Mouse (Mus musculus): Measurements from ENCODE around the gene Zfp628.

Zfp628 gene

DNA sequence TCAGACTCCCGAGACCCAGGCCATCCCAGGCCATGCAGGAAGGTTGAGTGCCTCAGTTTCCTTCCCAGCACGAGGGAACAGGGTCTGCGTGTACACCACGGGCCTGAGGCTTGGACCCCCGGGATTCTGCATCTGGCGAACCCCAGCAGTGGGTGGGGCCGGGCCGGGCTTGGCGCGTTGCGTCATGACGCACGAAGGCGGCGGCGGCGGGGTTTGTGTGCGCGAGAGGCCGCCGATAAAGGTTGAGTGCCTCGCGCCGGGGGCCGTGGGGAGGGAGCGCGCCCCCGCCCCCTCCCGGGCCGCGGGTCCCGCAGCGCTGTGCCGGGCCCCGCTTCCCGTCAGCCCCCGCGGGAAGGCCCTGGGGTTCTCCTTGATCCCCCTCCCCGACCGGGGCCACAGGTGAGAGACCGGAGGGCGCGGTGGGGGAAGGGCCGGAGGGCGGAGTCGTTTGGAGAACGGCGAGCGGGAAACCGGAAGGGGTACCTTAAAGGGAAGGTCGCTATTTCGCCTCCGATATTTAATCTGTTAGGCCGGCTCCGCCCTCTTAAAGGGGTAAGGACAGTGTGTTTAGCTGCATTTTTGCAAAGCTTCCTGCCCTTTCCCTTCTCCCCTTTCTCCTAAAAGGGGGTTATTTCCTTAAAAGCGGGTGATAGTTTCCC, at the start of gene Zfp628:
Gene Zfp628 (plus strand): TSS at position 211 of the 659 bp plus-strand sequence.
- in situ Hi-C loops (cut with MboI, MseI), result no loop called here

DNA sequence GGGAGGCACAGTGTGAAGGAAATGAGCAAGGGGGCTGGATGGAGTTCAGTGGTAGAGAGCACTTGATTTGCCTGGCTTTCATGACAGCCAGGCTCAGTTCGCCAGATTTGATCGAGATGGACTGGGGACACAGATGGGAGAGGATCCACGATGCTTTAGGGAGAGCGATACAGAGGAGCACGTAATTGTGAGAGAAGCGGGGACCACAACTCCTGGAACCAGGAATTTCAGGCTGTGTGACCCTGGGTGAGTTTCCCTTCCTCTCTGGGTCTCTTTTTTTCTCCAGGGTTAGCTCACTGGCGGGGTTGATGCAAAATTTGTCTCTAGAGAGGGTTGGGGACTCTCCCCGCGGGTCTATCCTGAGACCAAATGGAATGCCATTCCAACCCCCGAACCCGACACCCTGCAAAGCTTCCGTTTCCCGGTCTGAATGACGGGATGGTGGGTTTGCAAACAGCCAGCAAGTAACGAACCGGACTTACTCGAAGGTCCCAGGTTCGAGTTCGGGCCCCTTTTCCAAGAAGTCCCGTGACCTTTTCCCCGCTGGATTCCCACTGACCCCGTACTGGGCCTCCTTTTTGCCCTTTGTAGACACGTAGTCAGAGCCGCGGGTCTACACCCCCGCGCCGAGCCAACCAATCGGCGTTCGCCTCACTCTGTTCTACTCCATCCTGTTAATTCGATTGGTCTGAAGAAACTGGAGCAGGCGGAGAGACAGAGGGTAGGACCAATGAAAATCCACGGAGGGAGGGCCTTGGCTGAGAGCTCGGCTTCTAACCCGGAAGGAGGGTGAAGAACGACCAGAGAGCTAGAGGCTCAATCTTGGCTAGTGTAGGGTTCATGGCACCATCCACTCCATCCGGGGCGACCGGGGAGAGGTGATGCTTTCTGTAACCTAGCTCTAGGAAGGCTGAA, 49.2 kb upstream of the Zfp628 start:
- in situ Hi-C loops (cut with MboI, MseI), result no loop called here

DNA sequence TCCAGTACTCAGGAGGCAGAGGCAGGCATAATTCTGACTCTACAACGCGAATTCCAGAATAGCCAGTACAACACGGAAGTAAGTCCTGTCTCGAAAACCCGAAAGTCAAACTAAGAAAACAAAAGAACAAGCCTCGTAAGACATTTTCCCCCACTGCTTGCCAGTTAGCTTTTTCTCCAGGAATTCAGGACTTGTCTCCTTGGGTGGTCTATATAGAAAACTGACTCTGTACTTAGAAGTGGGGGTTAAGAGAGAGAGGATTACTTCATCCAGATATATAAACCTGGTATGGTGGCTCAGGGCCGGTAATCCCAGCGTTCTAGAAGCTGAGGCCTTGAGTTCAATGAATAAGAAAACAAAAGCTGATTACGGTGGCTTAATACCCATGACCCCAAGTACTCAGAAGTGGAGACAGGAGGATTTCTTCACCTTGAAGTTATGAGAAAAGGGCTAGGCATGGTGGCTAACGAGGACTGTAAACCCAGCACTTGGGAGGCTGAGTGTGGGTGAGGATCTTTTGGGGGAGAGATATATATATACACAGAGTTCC, 48.3 kb upstream of the Zfp628 start:
- in situ Hi-C loops (cut with MboI, MseI), result no loop called here

GRCm38 (mm10) chr7:4870133-4870532, 44.9 kb upstream of the Zfp628 start, which contains the start of gene Isoc2b:
Gene Isoc2b (minus strand): TSS chr7:4870258.
- in situ Hi-C loops (cut with MboI, MseI), result no loop called here

- in situ Hi-C loops (cut with MboI, MseI), result loop anchor here (5.0 kb wide), 1 partner anchor 51 kb away; the partner anchor contains the start of gene Ssc5d
Measured at GRCm38 (mm10) chr7:4876753-4877221, 38.2 kb upstream of the Zfp628 start, which contains the start of gene Isoc2a. Gene Isoc2a (plus strand): TSS chr7:4877153.

GRCm38 (mm10) chr7:4877226-4877625, 37.8 kb upstream of the Zfp628 start:
- in situ Hi-C loops (cut with MboI, MseI), result loop anchor here (5.0 kb wide), 1 partner anchor 50 kb away; the partner anchor contains the start of gene Ssc5d

DNA sequence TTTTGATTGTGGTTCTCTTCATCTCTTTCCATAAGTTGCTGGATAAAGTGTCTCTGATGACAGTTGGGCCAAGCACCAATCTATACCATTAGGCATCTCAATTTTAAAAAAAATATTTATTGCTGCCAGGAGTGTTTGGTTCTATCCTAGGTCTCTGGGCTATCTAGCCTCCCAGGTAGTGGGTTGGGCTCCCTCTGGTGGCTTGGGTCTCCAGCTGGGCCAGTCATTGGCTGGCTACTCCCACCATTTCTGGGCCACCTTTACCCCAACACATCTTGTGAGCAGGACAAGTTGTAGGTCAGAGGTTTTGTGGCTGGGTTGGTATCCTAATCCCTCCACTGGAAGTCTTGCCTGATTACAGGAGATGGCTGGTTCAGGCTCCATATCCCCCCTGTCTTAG, 36.8 kb upstream of the Zfp628 start:
- in situ Hi-C loops (cut with MboI, MseI), result loop anchor here (5.0 kb wide), 1 partner anchor 49 kb away; the partner anchor contains the start of gene Ssc5d

DNA sequence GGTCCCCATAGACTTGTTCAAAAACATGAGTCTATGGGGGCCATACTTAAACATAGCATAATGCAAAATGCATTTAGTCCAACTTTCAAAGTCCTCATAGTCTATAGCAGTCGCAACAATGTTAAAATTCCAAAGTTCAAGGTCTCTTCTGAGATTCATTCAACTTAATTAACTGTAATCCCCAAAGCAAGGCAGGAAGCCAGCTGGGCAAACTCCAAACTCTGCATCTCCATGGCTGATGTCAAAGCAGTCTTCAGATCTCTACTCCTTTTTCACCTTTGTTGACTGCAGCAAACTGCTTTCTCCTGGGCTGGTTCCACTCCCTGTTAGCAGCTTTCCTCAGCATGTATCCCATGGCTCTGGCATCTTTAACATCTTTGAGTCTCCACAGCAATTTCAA, 36.0 kb upstream of the Zfp628 start:
- in situ Hi-C loops (cut with MboI, MseI), result loop anchor here (5.0 kb wide), 1 partner anchor 48 kb away; the partner anchor contains the start of gene Ssc5d

DNA sequence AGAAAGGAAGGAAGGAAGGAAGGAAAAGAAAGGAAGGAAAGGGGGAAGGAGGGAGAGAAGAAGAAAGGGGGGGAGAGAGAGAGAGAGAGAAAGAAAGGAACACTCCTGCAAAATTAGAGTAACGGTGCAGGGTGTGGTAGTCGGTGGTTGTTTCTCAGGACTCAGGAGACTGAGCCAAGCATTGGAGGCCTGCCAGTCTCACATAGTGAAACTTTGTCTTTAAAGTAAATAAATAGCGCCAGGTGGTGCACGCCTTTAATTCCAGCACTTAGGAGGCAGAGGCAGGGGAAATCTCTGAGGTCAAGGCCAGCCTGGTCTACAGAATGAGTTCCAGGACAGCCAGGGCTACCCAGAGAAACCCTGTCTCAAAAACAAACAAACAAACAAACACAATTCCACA, 28.3 kb upstream of the Zfp628 start:
- in situ Hi-C loops (cut with MboI, MseI), result no loop called here

DNA sequence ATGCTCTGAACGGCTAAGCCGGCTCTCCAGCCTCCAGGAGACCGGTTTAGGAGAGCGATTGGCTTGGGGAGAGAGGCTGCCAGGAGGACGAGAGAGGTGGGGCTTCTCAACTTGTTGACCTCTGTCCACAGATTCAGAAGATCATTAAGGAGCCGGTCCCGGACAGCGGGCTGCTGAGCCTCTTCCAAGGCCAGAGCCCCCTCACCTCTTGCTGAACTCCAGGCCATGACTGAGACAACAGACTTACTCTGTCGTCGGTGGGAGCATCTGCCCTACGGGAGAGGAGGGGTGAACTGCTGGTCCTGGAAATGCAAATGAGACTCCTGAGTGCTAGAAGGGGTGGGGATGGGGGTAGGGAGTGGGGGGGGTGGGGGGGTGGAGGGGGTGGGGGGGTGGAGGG, 19.8 kb upstream of the Zfp628 start:
- in situ Hi-C loops (cut with MboI, MseI), result no loop called here

GRCm38 (mm10) chr7:4898851-4899648, 16.0 kb upstream of the Zfp628 start:
- in situ Hi-C loops (cut with MboI, MseI), result no loop called here

GRCm38 (mm10) chr7:4899649-4900522, 15.1 kb upstream of the Zfp628 start:
- in situ Hi-C loops (cut with MboI, MseI), result no loop called here

DNA sequence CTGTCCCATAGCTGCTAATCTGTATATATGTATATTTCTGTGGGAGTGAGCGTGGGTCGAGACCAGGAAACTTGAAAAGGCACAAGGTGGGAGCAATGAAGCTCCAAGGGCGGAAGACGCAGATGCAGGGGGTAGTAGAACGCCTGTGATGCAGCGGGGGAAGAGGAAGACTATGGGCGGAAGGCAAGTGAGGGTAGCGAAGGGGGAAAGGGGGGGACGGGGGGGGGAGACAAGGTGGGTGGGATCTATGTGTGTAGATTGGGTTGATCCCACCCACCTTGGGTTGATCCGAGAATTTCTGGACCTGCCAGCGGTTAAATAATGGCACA, 14.5 kb upstream of the Zfp628 start:
- in situ Hi-C loops (cut with MboI, MseI), result no loop called here

- in situ Hi-C loops (cut with MboI, MseI), result no loop called here
Measured at GRCm38 (mm10) chr7:4901171-4901570, 13.8 kb upstream of the Zfp628 start.

GRCm38 (mm10) chr7:4902404-4902803, 12.6 kb upstream of the Zfp628 start:
- in situ Hi-C loops (cut with MboI, MseI), result no loop called here

DNA sequence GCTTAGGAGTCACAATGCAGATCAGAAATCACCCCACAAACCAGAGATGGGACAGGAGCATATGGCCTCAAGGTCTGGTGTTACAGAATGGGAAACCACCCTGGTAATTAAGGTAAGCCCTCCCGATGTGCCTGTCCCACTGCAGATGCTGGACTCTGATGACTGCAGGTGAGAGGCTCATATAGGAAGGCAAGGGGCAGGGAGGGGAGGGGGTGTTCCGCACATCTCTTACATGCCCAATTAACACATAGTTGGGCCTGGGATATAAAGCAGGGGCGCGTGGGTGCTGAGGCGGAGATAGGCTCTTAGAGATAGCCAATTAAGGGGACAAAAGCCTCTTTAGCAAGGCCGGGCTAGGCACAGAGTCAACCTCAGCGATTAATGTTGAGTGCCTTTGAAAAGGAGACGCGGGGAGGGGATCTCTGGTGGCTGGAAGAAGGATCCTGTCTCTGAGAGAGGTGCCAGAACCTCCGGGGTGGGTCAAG, 8.5 kb upstream of the Zfp628 start, which contains the start of gene Gm36210:
Gene Gm36210 (minus strand): TSS at position 51 of the 485 bp plus-strand sequence.
- in situ Hi-C loops (cut with MboI, MseI), result loop anchor here (5.0 kb wide), 1 partner anchor 49 kb away; no protein-coding TSS in a partner anchor

- in situ Hi-C loops (cut with MboI, MseI), result no loop called here
Measured at GRCm38 (mm10) chr7:4911561-4911960, 3.5 kb upstream of the Zfp628 start.

DNA sequence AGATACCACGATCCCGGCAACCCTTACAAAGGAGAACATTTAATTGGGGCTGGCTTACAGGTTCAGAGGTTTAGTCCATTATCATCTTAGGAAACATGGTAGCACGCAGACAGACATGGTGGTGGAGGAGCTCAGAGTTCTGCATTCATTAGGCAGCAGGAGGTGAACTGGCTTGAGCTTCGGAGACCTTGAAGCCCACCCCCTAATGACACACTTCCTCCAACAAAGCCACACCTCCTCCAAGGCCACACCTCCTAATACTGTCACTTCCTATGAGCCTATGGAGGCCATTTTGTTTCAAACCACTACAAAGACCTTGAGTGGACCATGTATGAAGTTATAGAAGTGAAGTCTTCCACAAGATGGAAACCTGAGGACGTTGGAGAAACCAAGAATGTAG, 2.8 kb upstream of the Zfp628 start:
- in situ Hi-C loops (cut with MboI, MseI), result no loop called here

DNA sequence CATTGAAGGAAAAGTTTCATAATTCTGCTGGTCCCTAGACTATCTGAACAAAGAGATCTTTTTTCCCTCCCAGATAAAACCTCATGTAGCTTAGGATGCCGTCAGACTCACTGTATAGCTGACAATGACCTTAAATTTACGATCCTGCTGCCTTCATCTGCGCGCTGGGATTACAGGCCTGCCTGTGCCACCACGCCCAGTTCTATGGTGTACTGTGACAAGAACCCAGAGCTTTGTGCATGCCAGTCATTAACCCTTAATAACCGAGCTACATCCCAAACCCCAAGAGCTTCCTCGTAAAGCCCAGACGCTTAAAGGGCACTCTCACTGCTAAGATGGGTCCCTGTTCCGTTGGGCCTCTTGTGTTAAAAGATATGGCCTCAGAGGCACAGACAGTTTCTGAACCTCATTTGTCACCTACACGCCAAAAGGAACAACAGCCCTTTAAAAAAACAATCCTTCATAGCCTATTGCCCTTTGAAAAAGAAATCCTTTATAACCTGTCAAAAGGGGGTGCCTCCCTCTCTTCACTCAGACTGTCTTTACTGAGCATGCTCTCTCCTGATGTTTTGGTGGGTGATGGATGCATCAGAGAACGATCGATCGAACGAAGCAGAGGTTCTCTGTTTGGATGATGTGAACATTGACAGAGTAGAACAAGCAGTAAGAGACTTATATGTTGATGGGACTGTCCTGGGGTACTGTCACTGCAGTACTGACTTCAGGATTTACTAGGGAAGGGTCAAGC, 826 bp downstream of the Zfp628 start:
- in situ Hi-C loops (cut with MboI, MseI), result no loop called here
